In genomic region chr5:108823276-108823675, GRCm38 (mm10) we compare ENCODE assay signal across 18 mouse cellular contexts. TPM values are rescaled to one million over a fixed set of nuclear protein-coding genes. Genes with fewer than 3 reads are reported as not detected.
DNase-seq lines count a peak whose midpoint lies in the region; ATAC-seq and TF ChIP-seq lines count a peak whose summit lies in the region.
"Had no signal": no experiment of that assay in that cellular context is flagged by ENCODE, and none has a peak within 500 bp of the region (broad histone marks: within the 10 kb centered on the region; RNA-seq: fewer than 3 reads in every experiment).

No protein-coding gene starts in this region.

- H3K9ac ChIP-seq in lung, embryonic 14.5 days: no peak overlapping the region
- no peak overlapping the region for H3K9ac ChIP-seq in forebrain, postnatal 0 days
- H3K9ac ChIP-seq: hindbrain, embryonic 14.5 days; liver, embryonic 15.5 days had no signal

- no peak for TF ChIP-seq CTCF in lung, embryonic 14.5 days (IDR thresholded peaks at IDR 0.05; ENCODE audit: low read depth)
- no peak for TF ChIP-seq CTCF in forebrain, postnatal 0 days (IDR thresholded peaks at IDR 0.05; ENCODE audit: low read depth)

- no peak overlapping the region for H3K4me3 ChIP-seq in lung, embryonic 14.5 days (ENCODE audit: low read depth, low read length)
- H3K4me3 ChIP-seq in forebrain, postnatal 0 days (ENCODE audit: low read depth, low read length): no peak overlapping the region
- H3K4me3 ChIP-seq: liver, embryonic 15.5 days had no signal

- 70% methylated on average over 2 of the region's 2 CpGs for WGBS in lung, embryonic 14.5 days
- 77% methylated on average over 2 of the region's 2 CpGs for WGBS in forebrain, postnatal 0 days

- no peaks in the 10 kb centered on the region for H3K9me3 ChIP-seq in lung, embryonic 14.5 days (ENCODE audit: low read depth, low read length)
- H3K9me3 ChIP-seq in forebrain, postnatal 0 days (ENCODE audit: low read length): no peaks in the 10 kb centered on the region
- H3K9me3 ChIP-seq: liver, embryonic 15.5 days had no signal

- no peaks in the 10 kb centered on the region for H3K27me3 ChIP-seq in lung, embryonic 14.5 days (ENCODE audit: insufficient read depth, low read length)
- no peaks in the 10 kb centered on the region for H3K27me3 ChIP-seq in forebrain, postnatal 0 days (ENCODE audit: insufficient read depth, low read length)
- H3K27me3 ChIP-seq: liver, embryonic 15.5 days had no signal

- ATAC-seq in lung, embryonic 14.5 days (ENCODE audit: insufficient read depth): no peak
- ATAC-seq in forebrain, postnatal 0 days: no peak

- DNase-seq in cerebellum, postnatal 25 days: peak; percentile 3 to 7
- no peak for DNase-seq in cerebellum, adult 11-12 months
- peak; percentile 43 for DNase-seq in lung, embryonic 14.5 days
- DNase-seq in lung, postnatal 10 days: no peak
- DNase-seq in NIH3T3 (ENCODE audit: low read depth): peak; percentile 51
- DNase-seq in adrenal gland, postnatal 4 days (ENCODE audit: low spot score in 2 of 2): peak; percentile 34 to 51
- no peak for DNase-seq in heart, adult 18-20 months
- no peak for DNase-seq in forebrain, postnatal 0 days
- DNase-seq: retina, postnatal 1 day had no signal

- no peaks in the 10 kb centered on the region for H3K36me3 ChIP-seq in lung, embryonic 14.5 days (ENCODE audit: insufficient read depth)
- no peaks in the 10 kb centered on the region for H3K36me3 ChIP-seq in forebrain, postnatal 0 days (ENCODE audit: insufficient read depth)
- H3K36me3 ChIP-seq: liver, embryonic 15.5 days had no signal

- H3K27ac ChIP-seq in lung, embryonic 14.5 days (ENCODE audit: low read depth): no peak overlapping the region
- H3K27ac ChIP-seq in forebrain, postnatal 0 days (ENCODE audit: low read depth, low read length): no peak overlapping the region
- H3K27ac ChIP-seq: hindbrain, embryonic 14.5 days; liver, embryonic 15.5 days had no signal

- H3K4me1 ChIP-seq in lung, embryonic 14.5 days (ENCODE audit: insufficient read depth): no peaks in the 10 kb centered on the region
- no peaks in the 10 kb centered on the region for H3K4me1 ChIP-seq in forebrain, postnatal 0 days (ENCODE audit: insufficient read depth)
- H3K4me1 ChIP-seq: liver, embryonic 15.5 days had no signal

- no peak overlapping the region for H3K4me2 ChIP-seq in lung, embryonic 14.5 days
- H3K4me2 ChIP-seq in forebrain, postnatal 0 days (ENCODE audit: low read depth): no peak overlapping the region
- H3K4me2 ChIP-seq: hindbrain, embryonic 14.5 days; liver, embryonic 15.5 days had no signal

RNA-seq across cellular contexts. Expression of gene Vmn2r8, which starts 14.6 kb away (rescaled TPM):
- polyA plus RNA-seq in lung, embryonic 14.5 days (2014; fragmentation: Nextera tagmentation; extraction: Ambion mirVana): not detected in 2 replicates
- total RNA-seq in adrenal gland, postnatal 4 days (2021): not detected
- not detected for total RNA-seq in heart, adult 18-20 months (2021)
- not detected in 2 replicates for total RNA-seq in forebrain, postnatal 0 days (2014; rRNA removed)
- polyA plus RNA-seq in forebrain, postnatal 0 days (2015; fragmentation: Nextera tagmentation; extraction: Ambion mirVana): not detected in 2 replicates
- total RNA-seq: gastrocnemius, postnatal 4 days; layer of hippocampus, adult 8-10 months; left cerebral cortex, postnatal 14 days; megakaryocyte-erythroid progenitor cell, adult 5-6 weeks had no signal
- polyA plus RNA-seq: cortical plate, adult 2 months; heart, embryonic 16.5 days; hindbrain, embryonic 14.5 days; liver, embryonic 15.5 days; spleen, adult 2 months had no signal

RNA-seq across cellular contexts. Expression of gene Tmed11, which starts 28.1 kb away (rescaled TPM):
- not detected in 2 replicates for polyA plus RNA-seq in lung, embryonic 14.5 days (2014; fragmentation: Nextera tagmentation; extraction: Ambion mirVana)
- 1 to 10 TPM in 1 of 2 experiments, not detected in 1; 4.0 TPM for total RNA-seq in adrenal gland, postnatal 4 days (2021)
- total RNA-seq in heart, adult 18-20 months (2021): not detected
- not detected in 2 replicates for total RNA-seq in forebrain, postnatal 0 days (2014; rRNA removed)
- not detected in 2 replicates for polyA plus RNA-seq in forebrain, postnatal 0 days (2015; fragmentation: Nextera tagmentation; extraction: Ambion mirVana)
- total RNA-seq: gastrocnemius, postnatal 4 days; layer of hippocampus, adult 8-10 months; left cerebral cortex, postnatal 14 days; megakaryocyte-erythroid progenitor cell, adult 5-6 weeks had no signal
- polyA plus RNA-seq: cortical plate, adult 2 months; heart, embryonic 16.5 days; hindbrain, embryonic 14.5 days; liver, embryonic 15.5 days had no signal

RNA-seq across cellular contexts. Expression of gene Vmn2r9, which starts 29.1 kb away (rescaled TPM):
- not detected in 2 replicates for polyA plus RNA-seq in lung, embryonic 14.5 days (2014; fragmentation: Nextera tagmentation; extraction: Ambion mirVana)
- not detected for total RNA-seq in adrenal gland, postnatal 4 days (2021)
- total RNA-seq in heart, adult 18-20 months (2021): not detected
- total RNA-seq in forebrain, postnatal 0 days (2014; rRNA removed): not detected in 2 replicates
- not detected in 2 replicates for polyA plus RNA-seq in forebrain, postnatal 0 days (2015; fragmentation: Nextera tagmentation; extraction: Ambion mirVana)
- total RNA-seq: gastrocnemius, postnatal 4 days; layer of hippocampus, adult 8-10 months; left cerebral cortex, postnatal 14 days; megakaryocyte-erythroid progenitor cell, adult 5-6 weeks had no signal
- polyA plus RNA-seq: cortical plate, adult 2 months; heart, embryonic 16.5 days; hindbrain, embryonic 14.5 days; liver, embryonic 15.5 days; spleen, adult 2 months had no signal

RNA-seq across cellular contexts. Expression of gene Rnf212, which starts 48.5 kb away (rescaled TPM):
- polyA plus RNA-seq in lung, embryonic 14.5 days (2014; fragmentation: Nextera tagmentation; extraction: Ambion mirVana): not detected in 2 replicates
- not detected for total RNA-seq in adrenal gland, postnatal 4 days (2021)
- not detected for total RNA-seq in heart, adult 18-20 months (2021)
- total RNA-seq in forebrain, postnatal 0 days (2014; rRNA removed): not detected in 2 replicates
- polyA plus RNA-seq in forebrain, postnatal 0 days (2015; fragmentation: Nextera tagmentation; extraction: Ambion mirVana): not detected in 2 replicates
- total RNA-seq: gastrocnemius, postnatal 4 days; layer of hippocampus, adult 8-10 months; left cerebral cortex, postnatal 14 days; megakaryocyte-erythroid progenitor cell, adult 5-6 weeks had no signal
- polyA plus RNA-seq: cortical plate, adult 2 months; heart, embryonic 16.5 days; hindbrain, embryonic 14.5 days had no signal

Comparison
In these comparisons a context has a peak if more than half of its experiments do, and no peak if none do; other contexts are left out.
1. DNase-seq: peak in cerebellum, postnatal 25 days (2 of 2), lung, embryonic 14.5 days (single experiment), NIH3T3 (single experiment) and adrenal gland, postnatal 4 days (2 of 2); none in cerebellum, adult 11-12 months (single experiment), lung, postnatal 10 days (single experiment), heart, adult 18-20 months (0 of 2) and forebrain, postnatal 0 days (single experiment).